Mouse (Mus musculus): Measurements from ENCODE around the gene Scn10a. TPM values are rescaled to one million over a fixed set of nuclear protein-coding genes. Genes with fewer than 3 reads are reported as not detected.
A peak's percentile ranks its signal among the peaks of the same experiment; 100 is the strongest.

Gene Scn10a
- total RNA-seq (2021), result not detected
- long read RNA-seq, experiment 1, result 0 reads
- long read RNA-seq, experiment 2, result 0 reads

GRCm38 (mm10) chr9:119719222-119719621 lies at the start of gene Scn10a:
TSS of gene Scn10a (minus strand) at chr9:119719322.
- no peak for DNase-seq (ENCODE audit: low spot score in 2 of 2)

DNA sequence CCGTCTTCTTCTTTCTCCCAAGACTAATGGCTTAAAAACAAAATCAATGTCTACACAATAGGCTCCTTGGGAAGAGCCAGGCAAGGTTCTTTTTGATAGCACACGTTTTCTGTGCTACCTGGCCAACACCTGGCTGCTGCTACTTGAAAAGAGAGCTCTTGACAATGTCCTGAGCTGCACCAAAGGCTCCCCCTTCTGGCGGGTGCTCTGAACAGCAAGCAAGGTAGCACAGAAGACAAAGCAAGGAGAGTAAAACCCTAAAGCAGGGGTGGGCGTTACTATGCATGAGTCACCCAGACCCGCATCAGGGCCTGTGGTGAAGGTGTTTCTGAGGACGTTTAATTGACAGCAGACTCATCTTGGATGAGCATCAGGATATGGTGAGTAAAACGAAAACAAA lies 49.5 kb upstream of the Scn10a start:
- DNase-seq (ENCODE audit: low spot score in 2 of 2), result peak in 1 of 2 experiments; percentile 23

- no peak for DNase-seq (ENCODE audit: low spot score in 2 of 2)
These were observed 41.1 kb upstream of the Scn10a start for GRCm38 (mm10) chr9:119760226-119760625.

GRCm38 (mm10) chr9:119759457-119759856 lies 40.3 kb upstream of the Scn10a start:
- DNase-seq (ENCODE audit: low spot score in 2 of 2), result no peak

- DNase-seq (ENCODE audit: low spot score in 2 of 2), result peak in 1 of 2 experiments; percentile 15
These were observed 32.4 kb upstream of the Scn10a start for GRCm38 (mm10) chr9:119751507-119751906.

- no peak for DNase-seq (ENCODE audit: low spot score in 2 of 2)
These were observed 30.0 kb upstream of the Scn10a start for GRCm38 (mm10) chr9:119749112-119749511.

DNA sequence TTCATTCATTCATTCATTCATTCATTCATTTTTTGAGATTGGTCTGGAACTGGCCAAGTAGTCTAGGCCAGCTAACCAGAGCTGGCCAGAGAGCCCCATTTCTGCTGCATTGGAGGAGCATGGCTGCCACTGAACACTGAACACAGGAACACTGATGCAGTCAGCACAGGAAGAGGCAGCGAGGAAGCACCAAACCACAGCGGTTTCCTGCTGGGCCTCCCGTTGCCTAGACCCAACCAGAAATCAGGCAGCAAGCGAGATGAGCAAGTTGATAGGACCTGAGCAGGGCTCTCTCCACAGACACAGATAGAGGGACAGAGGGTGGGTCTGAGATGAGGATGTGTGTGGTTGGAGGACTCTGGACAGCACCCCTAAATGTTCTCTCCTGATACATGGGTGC lies 24.8 kb upstream of the Scn10a start:
- no peak for DNase-seq (ENCODE audit: low spot score in 2 of 2)

DNA sequence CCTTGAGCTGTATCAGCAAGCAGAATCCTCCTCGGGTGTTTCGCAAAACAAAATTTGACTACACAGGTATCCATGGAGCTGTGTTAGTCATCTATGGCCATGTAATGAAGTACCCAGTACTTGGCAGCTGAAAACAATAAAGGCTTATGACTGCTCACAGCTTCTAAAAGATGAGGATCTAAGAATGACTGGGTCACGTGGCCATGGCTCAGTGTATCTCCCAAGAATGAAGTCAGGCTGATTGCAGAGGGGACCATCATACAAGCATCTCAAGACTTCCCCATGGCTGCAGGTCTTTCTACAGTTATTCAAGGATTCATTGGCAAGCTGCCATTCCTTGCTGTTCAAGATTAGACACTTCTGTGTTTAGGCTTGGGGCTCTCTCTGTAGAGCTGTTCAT lies 24.2 kb upstream of the Scn10a start:
- no peak for DNase-seq (ENCODE audit: low spot score in 2 of 2)

DNA sequence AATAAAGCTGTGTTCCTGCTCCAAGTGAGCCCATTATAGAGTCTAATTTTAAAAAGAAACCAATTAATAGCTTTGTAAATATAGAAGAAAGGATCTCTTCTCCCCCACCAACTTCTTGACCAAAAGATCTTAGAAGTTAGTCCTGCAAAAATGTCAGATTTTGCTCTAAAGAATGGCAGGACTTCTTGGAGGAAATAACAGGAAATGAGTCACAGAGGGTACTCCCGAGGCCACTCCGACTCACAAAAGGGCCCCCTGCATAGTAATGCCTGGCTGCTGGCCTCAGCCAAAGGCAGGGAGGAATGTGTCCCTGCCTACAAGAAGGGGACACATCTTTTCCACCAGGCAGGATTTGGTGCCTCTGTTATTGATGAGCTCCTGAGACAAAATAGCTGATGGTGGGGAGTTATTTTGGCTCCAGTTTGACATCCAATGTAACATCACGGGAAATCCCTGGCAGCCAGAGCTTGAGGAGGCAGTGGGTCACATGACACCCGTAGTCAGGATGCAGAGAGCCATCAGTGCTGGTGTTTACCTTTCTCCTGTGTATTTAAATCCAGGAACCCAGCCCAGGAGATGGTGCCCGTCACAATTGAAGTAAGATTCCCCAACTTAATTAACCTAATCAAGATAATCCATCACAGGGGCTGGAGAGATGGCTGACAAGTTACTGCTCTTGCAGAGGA lies 22.1 kb upstream of the Scn10a start:
- no peak for DNase-seq (ENCODE audit: low spot score in 2 of 2)

DNA sequence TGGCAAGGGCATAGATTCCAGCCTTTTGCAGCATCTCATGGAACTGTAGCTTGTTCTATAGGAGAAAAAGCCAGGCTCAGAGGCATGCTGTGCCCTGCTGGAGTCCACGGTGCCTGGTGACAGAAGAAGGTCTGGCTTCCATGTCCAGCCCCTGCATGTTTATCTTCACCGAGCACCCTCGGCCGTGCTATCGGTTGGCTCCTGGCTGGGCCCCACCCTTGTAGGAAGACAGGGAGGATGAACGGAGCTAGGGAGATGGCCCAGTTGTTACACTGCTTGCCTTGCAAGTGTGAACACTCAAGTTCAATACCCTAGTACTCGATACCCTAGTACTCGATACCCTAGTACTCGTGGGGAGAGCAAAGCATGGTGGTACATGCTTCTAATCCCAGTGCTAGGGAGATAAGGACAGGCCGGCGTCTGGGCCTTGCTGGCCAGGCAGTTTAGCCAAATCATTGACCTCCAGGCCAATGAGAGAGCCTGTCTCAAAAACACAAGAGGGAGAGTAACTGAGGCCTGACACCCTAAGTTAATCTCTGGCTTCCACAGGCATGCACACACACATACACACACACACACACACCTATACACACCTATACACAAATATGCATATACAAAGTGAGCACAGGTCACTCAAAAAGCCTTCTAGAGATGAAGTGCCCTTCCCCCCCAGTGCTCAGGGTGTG lies 9.4 kb upstream of the Scn10a start:
- DNase-seq (ENCODE audit: low spot score in 2 of 2), result no peak

- DNase-seq (ENCODE audit: low spot score in 2 of 2), result no peak
These were observed 7.9 kb upstream of the Scn10a start for GRCm38 (mm10) chr9:119726990-119727389.

- DNase-seq (ENCODE audit: low spot score in 2 of 2), result no peak
These were observed 6.3 kb upstream of the Scn10a start for GRCm38 (mm10) chr9:119725293-119725862.

- peak; percentile 47 to 52 for DNase-seq (ENCODE audit: low spot score in 2 of 2)
These were observed 12.4 kb downstream of the Scn10a start for GRCm38 (mm10) chr9:119706700-119707099.

GRCm38 (mm10) chr9:119691505-119691904 lies 27.6 kb downstream of the Scn10a start:
- no peak for DNase-seq (ENCODE audit: low spot score in 2 of 2)

DNA sequence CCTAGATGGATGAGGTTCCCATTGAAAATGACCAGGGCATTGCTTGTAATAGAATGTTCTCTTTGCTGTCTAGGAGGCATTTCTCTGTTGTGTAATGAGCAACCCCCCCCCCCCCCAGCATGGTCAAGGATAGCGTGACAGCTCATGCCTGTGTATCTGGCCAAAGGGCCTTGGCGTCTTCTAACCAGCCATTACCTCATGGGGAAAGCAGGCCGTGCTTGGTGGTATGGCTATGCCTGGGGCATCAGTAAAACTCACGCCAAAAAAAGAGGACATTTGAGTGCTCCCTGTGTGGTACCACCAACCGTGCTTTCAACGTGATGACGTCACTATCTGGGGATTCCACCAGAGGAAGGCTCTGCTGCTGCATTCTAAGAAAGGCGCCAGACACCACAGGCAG lies 28.1 kb downstream of the Scn10a start:
- peak in 1 of 2 experiments; percentile 4 for DNase-seq (ENCODE audit: low spot score in 2 of 2)

- DNase-seq (ENCODE audit: low spot score in 2 of 2), result no peak
These were observed 31.2 kb downstream of the Scn10a start for GRCm38 (mm10) chr9:119687893-119688292.

DNA sequence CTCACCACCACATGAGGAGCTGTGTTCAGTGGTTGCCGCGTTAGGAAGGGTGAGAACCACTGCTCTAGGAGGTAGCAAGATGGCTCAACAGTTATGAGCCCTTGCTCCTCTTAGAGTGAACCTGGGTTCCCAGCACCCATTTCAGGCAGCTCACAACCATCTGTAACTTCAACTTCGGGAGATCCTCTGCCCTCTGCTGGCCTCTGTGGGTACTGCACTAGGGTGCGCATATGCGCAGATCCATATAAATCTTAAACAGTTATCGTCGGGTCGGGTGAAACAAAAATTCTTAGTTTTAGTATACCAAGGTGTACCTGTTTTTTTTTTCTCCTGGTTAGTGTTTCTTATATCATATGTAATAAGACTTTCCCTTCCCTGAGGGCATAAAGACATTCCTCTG lies 32.9 kb downstream of the Scn10a start:
- no peak for DNase-seq (ENCODE audit: low spot score in 2 of 2)

DNA sequence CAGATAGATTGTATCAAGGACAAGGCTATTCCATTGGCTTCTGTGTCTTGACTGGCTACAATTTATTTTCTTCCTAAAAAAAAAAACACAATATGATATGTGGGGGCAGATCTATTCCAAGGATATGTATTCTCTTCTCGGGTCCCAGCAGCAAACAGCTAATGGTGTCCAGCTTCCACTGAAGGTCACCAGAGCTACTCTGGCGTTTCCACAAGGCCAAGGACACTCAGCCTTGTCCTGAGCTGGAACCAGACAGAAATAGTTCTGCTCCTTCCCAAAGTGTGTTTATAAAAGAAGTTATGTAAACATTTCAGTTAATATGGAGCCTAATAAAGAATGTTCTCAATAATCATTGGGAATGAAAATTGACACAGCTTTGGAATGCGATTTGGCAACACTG lies 38.2 kb downstream of the Scn10a start:
- DNase-seq (ENCODE audit: low spot score in 2 of 2), result no peak

GRCm38 (mm10) chr9:119664109-119664508 lies 55.0 kb downstream of the Scn10a start:
- DNase-seq (ENCODE audit: low spot score in 2 of 2), result no peak

DNA sequence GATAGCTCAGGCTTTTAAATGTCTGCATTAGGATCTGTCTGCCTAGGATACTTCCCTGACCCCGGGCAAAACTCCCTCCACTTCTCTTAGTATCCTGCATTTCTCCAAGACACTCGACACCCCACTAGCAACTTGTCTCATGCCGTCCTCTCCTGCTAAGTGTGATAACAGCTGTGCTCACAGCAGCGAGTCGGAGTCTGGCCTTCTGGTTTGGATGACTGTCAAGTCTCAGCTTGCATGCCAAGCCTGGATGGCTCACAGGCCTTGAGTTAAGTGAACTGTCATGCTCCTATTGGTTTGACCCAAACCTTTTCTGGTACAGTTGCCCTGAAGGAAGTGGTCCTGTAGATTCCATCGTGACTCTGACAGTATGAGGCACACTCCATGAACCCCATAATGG lies 63.0 kb downstream of the Scn10a start:
- peak in 1 of 2 experiments; percentile 22 for DNase-seq (ENCODE audit: low spot score in 2 of 2)

- DNase-seq (ENCODE audit: low spot score in 2 of 2), result no peak
These were observed 65.4 kb downstream of the Scn10a start for GRCm38 (mm10) chr9:119653758-119654157.

- DNase-seq (ENCODE audit: low spot score in 2 of 2), result peak; percentile 74 to 76
These were observed 72.1 kb downstream of the Scn10a start for GRCm38 (mm10) chr9:119646942-119647547.
